8 mouse cellular contexts compared by ENCODE assay signal in genomic region chr12:52602471-52602870, GRCm38 (mm10).
A peak's percentile ranks its signal among the peaks of the same experiment; 100 is the strongest.
DNase-seq lines count a peak whose midpoint lies in the region; ATAC-seq and TF ChIP-seq lines count a peak whose summit lies in the region.

No protein-coding gene starts in this region.

- H3K4me2 ChIP-seq in heart, embryonic 11.5 days, result peak overlapping the region; percentile 70
- H3K4me2 ChIP-seq in hindbrain, postnatal 0 days (ENCODE audit: low read depth, low read length), result peak overlapping the region; percentile 69

- DNase-seq in heart, postnatal 4 days, result no peak
- DNase-seq in c-Kit-positive CD71-positive TER-119-positive erythroid progenitor cells, embryonic 14.5 days (ENCODE audit: low spot score), result peak; percentile 12
- DNase-seq in hindbrain, postnatal 0 days (ENCODE audit: low spot score), result no peak
- no peak for DNase-seq in layer of hippocampus, adult 9-10 months (ENCODE audit: low spot score)
- DNase-seq in adrenal gland, postnatal 4 days (ENCODE audit: low spot score in 2 of 2), result no peak

- WGBS in heart, embryonic 11.5 days (ENCODE audit: insufficient replicate concordance), result 20% methylated on average over 2 of the region's 2 CpGs
- 17% methylated on average over 2 of the region's 2 CpGs for WGBS in hindbrain, postnatal 0 days
- 14% methylated on average over 2 of the region's 2 CpGs for WGBS in macrophage (ENCODE audit: missing documents)

- H3K4me1 ChIP-seq in heart, embryonic 11.5 days (ENCODE audit: control insufficient read depth, insufficient read depth, low read length), result no peaks in the 10 kb centered on the region
- 0 out of 2 replicates have a peak, but pooled peaks cover 3% of the 10 kb centered on the region for H3K4me1 ChIP-seq in hindbrain, postnatal 0 days (ENCODE audit: insufficient read depth, low read length)

- no peaks in the 10 kb centered on the region for H3K36me3 ChIP-seq in heart, embryonic 11.5 days (ENCODE audit: control insufficient read depth, insufficient read depth, low read length)
- H3K36me3 ChIP-seq in hindbrain, postnatal 0 days (ENCODE audit: insufficient read depth, low read length), result no peaks in the 10 kb centered on the region
- no peaks in the 10 kb centered on the region for H3K36me3 ChIP-seq in macrophage (ENCODE audit: inconsistent target)

- H3K27me3 ChIP-seq in heart, embryonic 11.5 days (ENCODE audit: control insufficient read depth, insufficient read depth, low read length), result no peaks in the 10 kb centered on the region
- no peaks in the 10 kb centered on the region for H3K27me3 ChIP-seq in hindbrain, postnatal 0 days (ENCODE audit: insufficient read depth, low read length)

- peak overlapping the region; percentile 84 for H3K4me3 ChIP-seq in heart, embryonic 11.5 days (ENCODE audit: low read depth, low read length)
- H3K4me3 ChIP-seq in hindbrain, postnatal 0 days (ENCODE audit: low read length), result peak overlapping the region; percentile 87
- peak overlapping the region; percentile 87 for H3K4me3 ChIP-seq in macrophage (ENCODE audit: inconsistent target)

- no peak overlapping the region for H3K27ac ChIP-seq in heart, embryonic 11.5 days (ENCODE audit: low read depth, low read length)
- H3K27ac ChIP-seq in hindbrain, postnatal 0 days, result peak overlapping the region; percentile 96
- no peak overlapping the region for H3K27ac ChIP-seq in macrophage

- TF ChIP-seq CTCF in hindbrain, postnatal 0 days (IDR thresholded peaks at IDR 0.05; ENCODE audit: low read depth), result peak; percentile 27; the same call in 1 of the 2 replicates

- no peaks in the 10 kb centered on the region for H3K9me3 ChIP-seq in heart, embryonic 11.5 days (replicated peaks; ENCODE audit: control insufficient read depth, low read length)
- H3K9me3 ChIP-seq in hindbrain, postnatal 0 days (ENCODE audit: low read length), result no peaks in the 10 kb centered on the region

- peak overlapping the region; percentile 82 for H3K9ac ChIP-seq in heart, embryonic 11.5 days (ENCODE audit: low read depth, low read length)
- peak overlapping the region; percentile 88 for H3K9ac ChIP-seq in hindbrain, postnatal 0 days (replicated peaks; ENCODE audit: low read length)

- ATAC-seq in heart, embryonic 11.5 days (replicated peaks; ENCODE audit: insufficient number of reproducible peaks, low FRiP score, low TSS enrichment), result no peak
- no peak for ATAC-seq in hindbrain, postnatal 0 days
- no peak for ATAC-seq in inflammation-experienced regulatory T-cells, adult 6 months

- H3K79me2 ChIP-seq in macrophage (ENCODE audit: inconsistent target), result no peaks in the 10 kb centered on the region
